Mouse (Mus musculus) CH12.LX (cell line): Measurements from ENCODE around the gene Tspan10. TPM values are rescaled to one million over a fixed set of nuclear protein-coding genes. Genes with fewer than 3 reads are reported as not detected.

Source experiments
- DNase-seq: peaks from one replicate; pipeline ENCODE4 v3.0.0-alpha.2; 2013; ENCODE audit errors: extremely low read depth
- H3K27ac ChIP-seq: 2 replicates; pipeline ENCODE4 v1.5.1; 2012; ENCODE audit warnings: low read depth, mild to moderate bottlenecking, control low read depth, moderate library complexity; ENCODE audit not compliant: insufficient read depth
- H3K27me3 ChIP-seq: replicated peaks from 2 replicates; pipeline ENCODE3; 2012; ENCODE audit warnings: inconsistent platforms
- H3K36me3 ChIP-seq, 2 experiments: replicated peaks in 1 of 2; 2 replicates each; pipeline versions ENCODE3 to v1.6.1; 2012; ENCODE audit warnings: inconsistent platforms in 1 of 2, low read length in 1 of 2, mild to moderate bottlenecking in 1 of 2, mixed read lengths in 1 of 2, moderate library complexity in 1 of 2; ENCODE audit not compliant: control insufficient read depth in 1 of 2, insufficient read depth in 1 of 2
- H3K4me1 ChIP-seq, 2 experiments: 2 replicates each; pipeline ENCODE4 v1.6.1; 2012; ENCODE audit warnings: inconsistent platforms in 1 of 2, moderate library complexity in 1 of 2; ENCODE audit not compliant: insufficient read depth in 2 of 2, control insufficient read depth in 1 of 2
- H3K4me2 ChIP-seq: 2 replicates; pipeline ENCODE4 v1.6.1; 2012; ENCODE audit warnings: low read depth, mild to moderate bottlenecking, control low read depth; ENCODE audit not compliant: poor library complexity, insufficient read depth, severe bottlenecking
- H3K4me3 ChIP-seq, 3 experiments: fragments of 150-350 bp in 1 of 3; sonication (generic) in 1 of 3; replicated peaks in 1 of 3; 2 replicates each; pipeline versions ENCODE3 to v1.5.1; 2011 to 2012; ENCODE audit warnings: low read depth in 2 of 3, low read length in 2 of 3, mild to moderate bottlenecking in 2 of 3, moderate library complexity in 2 of 3, control low read depth in 1 of 3, improper control_type of control experiment in 1 of 3, inconsistent platforms in 1 of 3, mixed read lengths in 1 of 3; ENCODE audit not compliant: poor library complexity in 1 of 3
- H3K79me2 ChIP-seq: replicated peaks from 2 replicates; pipeline ENCODE4 v1.6.1; 2012; ENCODE audit warnings: mild to moderate bottlenecking, moderate library complexity; ENCODE audit not compliant: control insufficient read depth, poor library complexity, insufficient read depth, severe bottlenecking; ENCODE audit errors: extremely low read depth
- H3K9ac ChIP-seq: 2 replicates; pipeline ENCODE4 v1.6.1; 2012; ENCODE audit warnings: low read depth, mild to moderate bottlenecking, control low read depth, moderate library complexity; ENCODE audit not compliant: insufficient read depth
- H3K9me3 ChIP-seq: replicated peaks from 2 replicates; pipeline ENCODE3; 2012; ENCODE audit warnings: low read length, inconsistent platforms, mixed read lengths
- BHLHE40 ChIP-seq: IDR thresholded peaks from 2 replicates; pipeline ENCODE4 v1.6.1; 2011; ENCODE audit warnings: mild to moderate bottlenecking, low read depth, low read length, improper control_type of control experiment
- CHD1 ChIP-seq: IDR thresholded peaks from 2 replicates; pipeline ENCODE4 v1.6.1; 2012; ENCODE audit warnings: low read depth, low read length, improper control_type of control experiment, inconsistent platforms
- CHD2 ChIP-seq: IDR thresholded peaks from 2 replicates; pipeline ENCODE4 v1.6.1; 2011; ENCODE audit warnings: low read length, improper control_type of control experiment
- CTCF ChIP-seq, 2 experiments: IDR thresholded peaks in 1 of 2; conservative IDR thresholded peaks in 1 of 2; 2 replicates each; pipeline ENCODE4 v1.5.1; 2011 to 2012; ENCODE audit warnings: low read depth in 2 of 2, low read length in 2 of 2, improper control_type of control experiment in 1 of 2, inconsistent platforms in 1 of 2, mild to moderate bottlenecking in 1 of 2, moderate library complexity in 1 of 2
- E2F4 ChIP-seq: IDR thresholded peaks from 2 replicates; pipeline ENCODE4 v1.6.1; 2011; ENCODE audit warnings: low read depth, low read length, improper control_type of control experiment; ENCODE audit not compliant: insufficient replicate concordance
- ELF1 ChIP-seq: IDR thresholded peaks from 2 replicates; pipeline ENCODE4 v1.6.1; 2014; ENCODE audit warnings: low read depth, mild to moderate bottlenecking, inconsistent platforms, low read length, improper control_type of control experiment
- EP300 ChIP-seq: IDR thresholded peaks from 2 replicates; pipeline ENCODE4 v1.6.1; 2011; ENCODE audit warnings: low read length, improper control_type of control experiment
- ETS1 ChIP-seq: conservative IDR thresholded peaks from 2 replicates; pipeline ENCODE4 v1.6.1; 2012; ENCODE audit warnings: low read depth, mild to moderate bottlenecking, inconsistent platforms, low read length, improper control_type of control experiment, moderate library complexity
- GABPA ChIP-seq: IDR thresholded peaks from 2 replicates; pipeline ENCODE4 v1.6.1; 2012; ENCODE audit warnings: low read depth, low read length, improper control_type of control experiment, inconsistent platforms; ENCODE audit not compliant: insufficient replicate concordance
- HCFC1 ChIP-seq: IDR thresholded peaks from 2 replicates; pipeline ENCODE4 v1.6.1; 2012; ENCODE audit warnings: low read depth, mild to moderate bottlenecking, inconsistent platforms, low read length, improper control_type of control experiment
- IRF4 ChIP-seq: IDR thresholded peaks from 2 replicates; pipeline ENCODE4 v1.6.1; 2014; ENCODE audit warnings: low read depth, mild to moderate bottlenecking, inconsistent platforms, low read length, improper control_type of control experiment
- JUN ChIP-seq: IDR thresholded peaks from 2 replicates; pipeline ENCODE4 v1.6.1; 2011; ENCODE audit warnings: low read depth, mild to moderate bottlenecking, low read length, improper control_type of control experiment, moderate library complexity; ENCODE audit not compliant: insufficient read depth
- JUND ChIP-seq: conservative IDR thresholded peaks from 2 replicates; pipeline ENCODE4 v1.6.1; 2011; ENCODE audit warnings: low read depth, low read length, improper control_type of control experiment
- KAT2A ChIP-seq: IDR thresholded peaks from 2 replicates; pipeline ENCODE4 v1.6.1; 2012; ENCODE audit warnings: low read length, improper control_type of control experiment, inconsistent platforms; ENCODE audit not compliant: insufficient replicate concordance
- MAFK ChIP-seq: IDR thresholded peaks from 2 replicates; pipeline ENCODE4 v1.6.1; 2011; ENCODE audit warnings: low read length, improper control_type of control experiment; ENCODE audit not compliant: insufficient replicate concordance
- MAX ChIP-seq: IDR thresholded peaks from 2 replicates; pipeline ENCODE4 v1.6.1; 2011; ENCODE audit warnings: low read length, improper control_type of control experiment
- MAZ ChIP-seq: IDR thresholded peaks from 2 replicates; pipeline ENCODE4 v1.6.1; 2012; ENCODE audit warnings: low read depth, mild to moderate bottlenecking, inconsistent platforms, low read length, improper control_type of control experiment, moderate library complexity
- MEF2A ChIP-seq: IDR thresholded peaks from 2 replicates; pipeline ENCODE4 v1.6.1; 2014; ENCODE audit warnings: low read depth, mild to moderate bottlenecking, inconsistent platforms, low read length, improper control_type of control experiment, borderline replicate concordance
- MXI1 ChIP-seq: IDR thresholded peaks from 2 replicates; pipeline ENCODE4 v1.6.1; 2011; ENCODE audit warnings: mild to moderate bottlenecking, low read depth, low read length, improper control_type of control experiment
- MYC ChIP-seq: IDR thresholded peaks from 2 replicates; pipeline ENCODE4 v1.6.1; 2011; ENCODE audit warnings: low read depth, mild to moderate bottlenecking, improper control_type of control experiment, low read length
- NELFE ChIP-seq: IDR thresholded peaks from 2 replicates; pipeline ENCODE4 v1.6.1; 2011; ENCODE audit warnings: low read depth, low read length, improper control_type of control experiment
- NRF1 ChIP-seq: IDR thresholded peaks from 2 replicates; pipeline ENCODE4 v1.6.1; 2014; ENCODE audit warnings: low read depth, mild to moderate bottlenecking, inconsistent platforms, low read length, improper control_type of control experiment, moderate library complexity
- PAX5 ChIP-seq: IDR thresholded peaks from 2 replicates; pipeline ENCODE4 v1.6.1; 2012; ENCODE audit warnings: low read length, inconsistent platforms, mixed read lengths
- POLR2A ChIP-seq: IDR thresholded peaks from 2 replicates; pipeline ENCODE4 v1.6.1; 2011; ENCODE audit warnings: low read depth, mild to moderate bottlenecking, improper control_type of control experiment, low read length
- RAD21 ChIP-seq: IDR thresholded peaks from 2 replicates; pipeline ENCODE4 v1.6.1; 2011; ENCODE audit warnings: low read depth, mild to moderate bottlenecking, low read length, improper control_type of control experiment, moderate library complexity
- RCOR1 ChIP-seq: conservative IDR thresholded peaks from 2 replicates; pipeline ENCODE4 v1.6.1; 2012; ENCODE audit warnings: low read depth, mild to moderate bottlenecking, inconsistent platforms, low read length, improper control_type of control experiment
- SIN3A ChIP-seq: IDR thresholded peaks from 2 replicates; pipeline ENCODE4 v1.6.1; 2012; ENCODE audit warnings: low read length, improper control_type of control experiment, inconsistent platforms
- SMC3 ChIP-seq: IDR thresholded peaks from 2 replicates; pipeline ENCODE4 v1.6.1; 2011; ENCODE audit warnings: low read depth, low read length, improper control_type of control experiment
- TBP ChIP-seq: conservative IDR thresholded peaks from 2 replicates; pipeline ENCODE4 v1.6.1; 2011; ENCODE audit warnings: low read depth, low read length, improper control_type of control experiment
- TCF12 ChIP-seq: IDR thresholded peaks from 2 replicates; pipeline ENCODE4 v1.6.1; 2014; ENCODE audit warnings: low read depth, mild to moderate bottlenecking, inconsistent platforms, low read length, improper control_type of control experiment
- UBTF ChIP-seq: IDR thresholded peaks from 2 replicates; pipeline ENCODE4 v1.6.1; 2012; ENCODE audit warnings: low read depth, mild to moderate bottlenecking, inconsistent platforms, low read length, improper control_type of control experiment, moderate library complexity
- USF1 ChIP-seq: IDR thresholded peaks from 2 replicates; pipeline ENCODE4 v1.6.1; 2014; ENCODE audit warnings: low read depth, mild to moderate bottlenecking, inconsistent platforms, low read length, improper control_type of control experiment
- USF2 ChIP-seq: conservative IDR thresholded peaks from 2 replicates; pipeline ENCODE4 v1.6.1; 2011; ENCODE audit warnings: low read depth, low read length, improper control_type of control experiment
- ZC3H11A ChIP-seq: IDR thresholded peaks from 2 replicates; pipeline ENCODE4 v1.6.1; 2012; ENCODE audit warnings: low read depth, mild to moderate bottlenecking, inconsistent platforms, low read length, improper control_type of control experiment
- ZKSCAN1 ChIP-seq: IDR thresholded peaks from 2 replicates; pipeline ENCODE4 v1.6.1; 2012; ENCODE audit warnings: low read depth, inconsistent platforms, low read length, improper control_type of control experiment, borderline replicate concordance
- ZMIZ1 ChIP-seq: IDR thresholded peaks from 2 replicates; pipeline ENCODE4 v1.6.1; 2012; ENCODE audit warnings: low read depth, mild to moderate bottlenecking, inconsistent platforms, low read length, improper control_type of control experiment
- ZNF384 ChIP-seq: IDR thresholded peaks from 2 replicates; pipeline ENCODE4 v1.6.1; 2012; ENCODE audit warnings: low read depth, low read length, improper control_type of control experiment, inconsistent platforms
- dilution Hi-C: fragments of 300-500 bp; cut with MboI; formaldehyde crosslinking; loops from 2 replicates; pipeline ENCODE4 v1.14.3; 2020; ENCODE audit warnings: low sequenced_read_pairs; ENCODE audit not compliant: extremely low pct_unique_long_range_greater_than_20kb, extremely low pct_ligation_motif_present
- in situ Hi-C: fragments of 300-500 bp; cut with MboI; formaldehyde crosslinking; loops from 3 replicates; pipeline ENCODE4 v1.14.3; 2019; ENCODE audit warnings: low sequenced_read_pairs, low pct_ligation_motif_present, low pct_unique_long_range_greater_than_20kb, mixed read lengths
- polyA plus RNA-seq: library from polyadenylated mRNA; unstranded; fragments of >175 nt; gene quantifications from 2 replicates; pipeline ENCODE4 v1.2.1, GENCODE M21; 2012; ENCODE audit warnings: low read depth; ENCODE audit not compliant: insufficient read length
- total RNA-seq, 2 experiments: library from RNA; depleted of rRNA; stranded (reverse); fragments of 300-350 nt in 1 of 2; fragments of >200 nt in 1 of 2; gene quantifications; 2 replicates each; pipeline ENCODE4 v1.2.3; 2012 to 2014

Gene Tspan10
- total and polyA plus RNA-seq, 3 experiments: 0.08 to 0.31 (median 0.30) TPM

GRCm38 (mm10) chr11:120437152-120437856, 5.1 kb upstream of the Tspan10 start, which contains the start of gene Nploc4:
Gene Nploc4, minus strand, starts transcription at chr11:120437708.
- peak within 1 kb of the TSS; percentile 98 for H3K4me2 ChIP-seq
- H3K79me2 ChIP-seq: peaks cover 36% of the 10 kb centered on the region
- H3K27ac ChIP-seq: peak within 1 kb of the TSS; percentile 33
- in situ Hi-C loops (loop anchor here (5.0 kb wide), 1 partner anchor 35 kb away; no protein-coding TSS in a partner anchor), dilution Hi-C loops (no loop called here)
- DNase-seq: peak; percentile 89
- H3K36me3 ChIP-seq: peaks cover 26 to 33% of the 10 kb centered on the region in 2 experiments
- peak within 1 kb of the TSS; percentile 86 to 97 (median 86) for H3K4me3 ChIP-seq
- H3K27me3 ChIP-seq: no peaks in the 10 kb centered on the region
- peak within 1 kb of the TSS; percentile 79 for H3K9ac ChIP-seq
- no peaks in the 10 kb centered on the region for H3K9me3 ChIP-seq
- peak; percentile 89 for TF ChIP-seq POLR2A
- peak; percentile 82 for TF ChIP-seq ELF1
- TF ChIP-seq HCFC1: peak; percentile 86
- peak; percentile 25; the same call in 1 of the 2 replicates for TF ChIP-seq GABPA
- no peak for TF ChIP-seq USF1
- no peak for TF ChIP-seq ZNF384
- peak; percentile 87 for TF ChIP-seq NRF1
- TF ChIP-seq NELFE: peak; percentile 95
- TF ChIP-seq UBTF: peak; percentile 88
- TF ChIP-seq CHD2: 0 out of 2 replicates have a peak, but pooled peaks have one; percentile 51
- TF ChIP-seq SMC3: no peak
- TF ChIP-seq JUND: no peak
- TF ChIP-seq MAZ: peak; percentile 87; the same call in 1 of the 2 replicates
- TF ChIP-seq USF2: no peak
- TF ChIP-seq JUN: no peak
- peak; percentile 86 for TF ChIP-seq MEF2A
- TF ChIP-seq MXI1: peak; percentile 86
- no peak; the same call in 1 of the 2 replicates for TF ChIP-seq CHD1
- no peak; the same call in 1 of the 2 replicates for TF ChIP-seq BHLHE40
- no peak for TF ChIP-seq EP300
- TF ChIP-seq TBP: peak; percentile 82
- TF ChIP-seq KAT2A: peak; percentile 82; the same call in 1 of the 2 replicates
- peak; percentile 93 for TF ChIP-seq ZMIZ1
- TF ChIP-seq RCOR1: peak; percentile 75; the same call in 1 of the 2 replicates
- peak; percentile 96 for TF ChIP-seq TCF12
- TF ChIP-seq ZKSCAN1: no peak; the same call in 1 of the 2 replicates
- TF ChIP-seq E2F4: 0 out of 2 replicates have a peak, but pooled peaks have one; percentile 26
- peak; percentile 81 for TF ChIP-seq IRF4
- no peak; the same call in 1 of the 2 replicates for TF ChIP-seq MAFK
- TF ChIP-seq ZC3H11A: no peak
- TF ChIP-seq MAX: peak; percentile 71; the same call in 1 of the 2 replicates
- no peak for TF ChIP-seq CTCF (conservative IDR thresholded peaks at IDR 0.05 in 1 of 2, IDR thresholded peaks at IDR 0.05 in 1 of 2; ENCODE audit: low read depth in 2 of 2, low read length in 2 of 2)
- TF ChIP-seq RAD21: no peak
- TF ChIP-seq PAX5: no peak
- peak; percentile 34 for TF ChIP-seq ETS1
- no peak for TF ChIP-seq MYC
- TF ChIP-seq SIN3A: peak; percentile 91
- peaks cover 3 to 14% of the 10 kb centered on the region in 2 experiments; a peak in 3 of 4 replicates for H3K4me1 ChIP-seq
